Mouse (Mus musculus): ENCODE measurements around the gene Klf8. TPM values are rescaled to one million over a fixed set of nuclear protein-coding genes. Genes with fewer than 3 reads are reported as not detected.
"Not testable (repeated sequence)": the region's sequence is repeated elsewhere in the genome, so short reads cannot be mapped to it uniquely, and the experiment has no call there.

Gene Klf8
- 2.4 and 3.1 TPM in 2 replicates for polyA plus RNA-seq (2016; fragmentation: Nextera tagmentation; extraction: Ambion mirVana)

DNA sequence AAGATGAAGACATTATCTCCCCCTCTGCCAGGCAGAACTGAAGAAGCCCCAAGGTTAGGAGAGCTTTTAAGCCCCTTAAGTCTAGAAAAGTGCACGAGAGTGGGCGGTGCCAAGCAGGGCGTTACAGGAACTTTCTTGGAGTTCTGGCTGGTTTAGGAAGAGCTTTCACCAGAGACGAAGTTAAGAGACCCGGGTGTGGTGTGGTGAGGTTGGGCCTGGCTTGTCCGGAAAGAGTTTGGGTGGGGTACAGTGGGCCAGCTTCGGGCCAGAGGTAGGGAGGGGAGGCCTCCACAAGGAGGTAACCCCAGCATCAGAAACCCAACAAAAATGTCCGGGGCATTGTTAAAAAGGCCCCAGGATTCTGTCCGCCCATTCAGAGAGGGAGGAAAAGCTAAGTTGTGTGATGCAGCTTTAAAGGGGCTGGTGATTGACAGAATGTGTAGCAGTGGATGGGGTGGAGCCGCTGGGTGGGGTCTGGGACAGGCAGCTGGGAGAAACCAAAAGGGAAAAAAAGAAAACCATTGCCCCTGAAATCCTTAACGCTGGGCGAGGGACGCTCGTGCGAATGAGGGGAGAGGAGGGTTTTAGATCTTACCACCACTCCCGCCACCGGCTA, at the start of gene Klf8:
TSS of gene Klf8 (plus strand) at position 163 of the 616 bp plus-strand sequence.
- ATAC-seq (ENCODE audit: insufficient number of reproducible peaks, insufficient read depth, low FRiP score, low TSS enrichment) = peak; percentile 72
- Histone ChIP-seq H3K4me2 (replicated peaks) (peak within 1 kb of the TSS; percentile 48), H3K27ac (no peak within 1 kb of the TSS), H3K9me3 (no peaks in the 10 kb centered on the region), H3K36me3 (no peaks in the 10 kb centered on the region), H3K4me3 (peak within 1 kb of the TSS; percentile 51), H3K4me1 (no peaks in the 10 kb centered on the region), H3K27me3 (peaks cover 7% of the 10 kb centered on the region; the same call in 1 of the 2 replicates), H3K9ac (peak within 1 kb of the TSS; percentile 40)
- 22% methylated on average over 16 of the region's 17 CpGs for WGBS

DNA sequence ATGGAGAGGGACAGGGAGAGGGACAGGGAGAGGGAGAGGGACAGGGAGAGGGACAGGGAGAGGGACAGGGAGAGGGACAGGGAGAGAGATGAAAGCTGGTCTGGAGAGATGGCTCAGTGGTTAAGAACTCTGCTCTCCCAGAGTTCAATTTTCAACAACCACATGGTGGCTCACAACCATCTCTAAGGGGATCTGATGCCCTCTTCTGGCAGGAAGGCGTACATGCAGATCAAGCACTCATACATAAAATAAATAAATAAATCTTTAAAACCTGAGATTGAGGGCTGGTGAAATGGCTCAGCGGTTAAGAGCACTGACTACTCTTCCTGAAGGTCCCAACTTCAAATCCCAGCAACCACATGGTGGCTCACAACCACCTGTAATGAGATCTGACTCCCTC, 38.1 kb upstream of the Klf8 start:
- WGBS = 68% methylated on average over 2 of the region's 2 CpGs
- not testable (repeated sequence) for H3K9me3 ChIP-seq; ATAC-seq (ENCODE audit: insufficient number of reproducible peaks, insufficient read depth, low FRiP score, low TSS enrichment); H3K4me3 ChIP-seq; H3K9ac ChIP-seq; H3K36me3 ChIP-seq; H3K4me2 ChIP-seq (replicated peaks); H3K4me1 ChIP-seq; H3K27ac ChIP-seq; H3K27me3 ChIP-seq

DNA sequence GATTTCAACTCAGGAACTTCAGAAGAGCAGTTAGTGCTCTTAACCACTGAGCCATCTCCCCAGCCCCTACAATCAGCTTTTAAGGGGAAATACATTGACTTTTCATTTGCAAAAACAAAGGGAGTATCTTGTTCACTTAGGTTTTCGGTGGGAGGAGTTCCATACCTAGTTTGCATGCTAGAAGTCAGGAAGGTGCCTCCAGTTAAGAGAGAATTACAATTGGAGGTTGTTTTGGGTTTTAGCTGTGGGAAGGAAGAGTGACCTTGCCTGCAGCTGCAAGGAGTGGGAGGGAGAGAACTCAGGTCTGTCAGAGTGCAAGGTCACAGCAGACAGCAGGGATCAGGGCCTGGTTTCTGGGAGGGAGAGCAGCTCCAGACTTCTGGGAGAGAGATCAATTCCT, 26.2 kb upstream of the Klf8 start:
- WGBS = 67% methylated on average over 1 of the region's 1 CpGs
- ATAC-seq (ENCODE audit: insufficient number of reproducible peaks, insufficient read depth, low FRiP score, low TSS enrichment) = no peak

DNA sequence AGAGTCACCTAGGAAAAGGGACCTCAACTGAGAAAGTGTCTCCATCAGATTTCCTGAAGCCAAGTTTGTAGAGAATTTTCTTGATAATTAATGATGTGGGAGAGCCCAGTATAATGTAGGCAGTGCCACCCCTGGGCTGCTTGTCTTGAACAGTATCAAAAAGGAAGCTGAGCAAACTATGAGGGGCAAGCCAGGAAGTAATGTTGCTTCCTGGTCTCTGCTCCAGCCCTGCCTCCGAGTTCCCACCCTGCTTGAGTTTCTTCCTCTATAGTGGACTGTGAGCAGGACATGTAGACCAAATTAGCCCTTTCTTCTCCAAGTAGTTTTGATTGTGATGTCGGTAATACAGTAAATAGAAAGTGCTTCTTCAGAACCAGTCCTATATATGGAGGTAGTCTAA, 6.0 kb upstream of the Klf8 start:
- Histone ChIP-seq H3K9ac (no peak overlapping the region), H3K27me3 (no peaks in the 10 kb centered on the region), H3K36me3 (no peaks in the 10 kb centered on the region), H3K27ac (no peak overlapping the region), H3K4me1 (no peaks in the 10 kb centered on the region), H3K4me3 (no peak overlapping the region), H3K4me2 (replicated peaks) (no peak overlapping the region), H3K9me3 (no peaks in the 10 kb centered on the region)
- ATAC-seq (ENCODE audit: insufficient number of reproducible peaks, insufficient read depth, low FRiP score, low TSS enrichment) = no peak
- 59% methylated on average over 2 of the region's 2 CpGs for WGBS

More for the DNA sequence above, 26.2 kb upstream of the Klf8 start:
- no peak overlapping the region for H3K4me3 ChIP-seq
- no peaks in the 10 kb centered on the region for H3K9me3 ChIP-seq
- no peak overlapping the region for H3K9ac ChIP-seq
- no peaks in the 10 kb centered on the region for H3K4me1 ChIP-seq
- H3K27me3 ChIP-seq = no peaks in the 10 kb centered on the region
- H3K4me2 ChIP-seq (replicated peaks) = no peak overlapping the region
- H3K27ac ChIP-seq = no peak overlapping the region
- no peaks in the 10 kb centered on the region for H3K36me3 ChIP-seq

DNA sequence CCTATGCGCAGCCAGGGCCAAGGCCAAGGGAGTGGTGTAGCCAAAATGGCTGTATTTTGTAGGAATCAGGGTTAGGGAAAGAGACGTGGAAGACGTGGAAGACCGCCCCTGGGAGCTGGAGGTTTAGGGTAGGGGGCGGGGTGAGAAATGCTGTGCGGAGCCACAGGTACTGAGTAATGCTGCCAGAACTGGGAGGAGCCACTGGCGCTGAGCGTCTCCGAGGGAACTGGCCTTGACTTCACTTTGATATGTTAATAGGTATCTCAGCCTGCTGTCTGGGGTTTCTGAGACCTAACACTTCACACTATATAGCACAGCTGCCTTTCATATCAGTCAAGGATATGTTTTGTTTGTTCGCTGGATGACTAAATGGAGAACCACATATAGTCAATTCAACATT, 4.0 kb upstream of the Klf8 start:
- Histone ChIP-seq H3K4me2 (replicated peaks) (peak overlapping the region; percentile 15; the same call in 1 of the 2 replicates), H3K4me1 (no peaks in the 10 kb centered on the region), H3K27me3 (peaks cover 7% of the 10 kb centered on the region; the same call in 1 of the 2 replicates), H3K36me3 (no peaks in the 10 kb centered on the region), H3K9ac (no peak overlapping the region), H3K4me3 (no peak overlapping the region), H3K9me3 (no peaks in the 10 kb centered on the region), H3K27ac (no peak overlapping the region)
- no peak for ATAC-seq (ENCODE audit: insufficient number of reproducible peaks, insufficient read depth, low FRiP score, low TSS enrichment)
- 21% methylated on average over 10 of the region's 10 CpGs for WGBS

DNA sequence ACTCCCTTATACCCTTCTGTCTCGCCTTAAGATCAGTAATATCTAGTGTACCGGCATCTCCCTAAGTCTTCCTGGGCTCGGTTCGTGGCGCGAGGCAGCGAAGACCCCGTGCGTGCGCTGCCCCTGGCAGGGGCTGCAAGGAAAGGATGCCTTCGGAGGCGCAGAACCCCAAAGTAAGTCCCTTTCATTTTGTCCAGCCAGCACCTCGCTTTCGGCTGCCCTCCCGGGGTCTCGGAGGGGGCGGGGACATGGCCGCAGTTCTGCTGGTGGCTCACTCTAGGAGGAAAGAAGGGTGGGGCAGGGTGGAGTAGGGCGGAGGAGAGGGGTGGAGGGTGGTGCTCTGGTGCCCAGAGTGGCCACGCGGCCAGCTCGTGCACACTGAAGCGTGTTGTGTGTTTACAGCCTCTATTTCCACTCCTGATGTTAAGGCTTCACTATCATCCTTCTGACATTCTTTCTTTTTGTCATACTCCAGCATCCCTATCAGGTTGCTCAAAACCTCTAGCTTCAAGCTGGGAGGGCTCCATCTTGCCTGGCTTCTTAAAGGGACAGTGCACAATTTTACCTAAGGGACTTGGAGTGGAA, 746 bp downstream of the Klf8 start:
- Histone ChIP-seq H3K36me3 (no peaks in the 10 kb centered on the region), H3K27ac (no peak overlapping the region), H3K4me1 (no peaks in the 10 kb centered on the region), H3K27me3 (peaks cover 7% of the 10 kb centered on the region; the same call in 1 of the 2 replicates), H3K4me3 (peak overlapping the region; percentile 51), H3K9ac (peak overlapping the region; percentile 40), H3K4me2 (replicated peaks) (peak overlapping the region; percentile 48), H3K9me3 (no peaks in the 10 kb centered on the region)
- ATAC-seq (ENCODE audit: insufficient number of reproducible peaks, insufficient read depth, low FRiP score, low TSS enrichment) = peak; percentile 72; the same call in 1 of the 2 replicates
- whole genome bisulfite sequencing = 14% methylated on average over 23 of the region's 23 CpGs

DNA sequence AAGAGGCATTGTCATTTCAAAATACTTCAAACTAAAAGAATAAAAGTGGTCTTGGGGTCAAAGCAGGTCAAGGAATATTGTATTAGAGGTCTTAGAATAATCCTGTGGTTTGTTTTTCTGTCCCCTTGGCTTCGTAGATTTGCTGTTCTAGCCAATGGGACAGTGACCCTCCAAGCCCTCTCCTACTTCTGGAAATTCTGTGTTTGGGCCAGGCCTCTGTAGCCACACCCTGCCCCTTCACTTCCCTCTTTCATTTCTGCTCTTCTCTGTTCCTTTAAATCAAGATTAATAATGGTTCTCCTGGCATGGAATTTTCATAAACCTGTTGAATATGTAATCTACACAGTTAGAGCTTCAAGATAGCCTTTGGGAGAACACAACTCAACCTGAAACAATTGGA, 17.0 kb downstream of the Klf8 start:
- ATAC-seq (ENCODE audit: insufficient number of reproducible peaks, insufficient read depth, low FRiP score, low TSS enrichment) = no peak
- Histone ChIP-seq H3K36me3 (no peaks in the 10 kb centered on the region), H3K4me2 (replicated peaks) (no peak overlapping the region), H3K27ac (no peak overlapping the region), H3K9ac (no peak overlapping the region), H3K27me3 (no peaks in the 10 kb centered on the region), H3K4me3 (no peak overlapping the region), H3K9me3 (no peaks in the 10 kb centered on the region), H3K4me1 (no peaks in the 10 kb centered on the region)
- 25% methylated on average over 1 of the region's 1 CpGs for WGBS

DNA sequence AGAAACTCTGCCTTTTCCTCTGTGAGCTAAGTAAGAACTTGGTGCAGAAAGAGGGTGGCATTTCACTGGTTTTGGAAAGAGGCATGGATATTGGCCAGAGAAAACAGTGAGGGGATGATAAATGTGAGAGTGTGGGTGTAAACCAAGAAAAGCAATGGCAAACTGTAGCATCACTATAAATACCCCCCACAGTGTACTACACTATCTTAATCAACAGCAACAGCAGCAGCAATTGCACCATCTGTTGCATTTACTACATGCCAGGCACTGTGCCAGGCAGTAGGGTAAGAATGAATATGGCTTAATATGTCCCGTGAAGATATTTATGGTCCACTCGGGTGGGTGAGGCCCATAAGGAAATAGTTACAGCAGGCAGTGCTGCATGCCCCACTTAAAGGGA, 18.2 kb downstream of the Klf8 start:
- Histone ChIP-seq H3K9ac (no peak overlapping the region), H3K4me1 (no peaks in the 10 kb centered on the region), H3K36me3 (no peaks in the 10 kb centered on the region), H3K27ac (no peak overlapping the region), H3K27me3 (no peaks in the 10 kb centered on the region), H3K9me3 (no peaks in the 10 kb centered on the region), H3K4me2 (replicated peaks) (no peak overlapping the region), H3K4me3 (no peak overlapping the region)
- no peak for ATAC-seq (ENCODE audit: insufficient number of reproducible peaks, insufficient read depth, low FRiP score, low TSS enrichment)
- WGBS = 74% methylated on average over 2 of the region's 2 CpGs

DNA sequence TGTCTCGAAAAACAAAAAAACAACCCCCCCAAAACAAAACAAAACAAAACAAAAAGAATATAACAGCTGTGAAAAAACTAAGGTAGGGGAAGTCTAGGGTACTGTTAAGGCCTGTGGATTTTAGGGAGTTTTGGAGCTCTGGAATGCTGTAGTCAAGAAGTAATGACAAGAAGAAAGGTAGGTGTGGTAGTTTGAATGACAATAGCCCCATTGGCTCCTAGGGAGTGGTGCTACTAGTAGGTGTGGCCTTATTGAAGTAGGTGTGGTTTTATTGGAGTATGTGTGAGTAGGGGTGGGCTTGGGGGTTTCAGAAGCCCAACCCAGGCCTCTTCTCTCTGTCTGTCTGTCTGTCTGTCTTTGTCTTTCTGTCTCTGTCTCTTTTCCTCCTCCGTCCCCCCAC, 44.9 kb downstream of the Klf8 start:
- no peak overlapping the region for H3K4me2 ChIP-seq (replicated peaks)
- 74% methylated on average over 2 of the region's 2 CpGs for WGBS
- no peaks in the 10 kb centered on the region for H3K36me3 ChIP-seq
- H3K9me3 ChIP-seq = no peaks in the 10 kb centered on the region
- no peaks in the 10 kb centered on the region for H3K4me1 ChIP-seq
- no peaks in the 10 kb centered on the region for H3K27me3 ChIP-seq
- H3K9ac ChIP-seq = no peak overlapping the region
- no peak overlapping the region for H3K4me3 ChIP-seq
- no peak for ATAC-seq (ENCODE audit: insufficient number of reproducible peaks, insufficient read depth, low FRiP score, low TSS enrichment)
- no peak overlapping the region for H3K27ac ChIP-seq

DNA sequence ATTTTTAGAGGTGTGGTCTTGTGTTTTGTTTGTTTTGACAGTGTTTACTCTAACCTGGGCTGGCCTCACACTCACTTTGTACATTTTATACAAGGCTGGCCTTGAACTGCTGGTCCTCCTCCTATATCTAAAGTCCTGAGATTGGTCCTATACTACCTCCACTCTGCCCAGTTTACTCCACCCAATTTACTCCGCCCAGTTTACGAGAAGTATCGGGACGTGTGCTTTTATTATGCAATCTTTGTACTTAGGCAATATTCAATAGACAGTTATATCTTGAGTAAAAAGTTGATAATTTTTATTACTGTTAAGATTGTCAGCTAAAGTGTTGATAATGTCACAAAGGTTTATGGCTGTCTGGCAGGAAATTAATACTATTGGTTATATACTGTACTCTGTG, 74.1 kb downstream of the Klf8 start:
- H3K9ac ChIP-seq = no peak overlapping the region
- H3K4me2 ChIP-seq (replicated peaks) = no peak overlapping the region
- 90% methylated on average over 4 of the region's 4 CpGs for WGBS
- no peaks in the 10 kb centered on the region for H3K36me3 ChIP-seq
- H3K4me1 ChIP-seq = no peaks in the 10 kb centered on the region
- no peak for ATAC-seq (ENCODE audit: insufficient number of reproducible peaks, insufficient read depth, low FRiP score, low TSS enrichment)
- H3K27ac ChIP-seq = no peak overlapping the region
- no peaks in the 10 kb centered on the region for H3K27me3 ChIP-seq
- H3K9me3 ChIP-seq = no peaks in the 10 kb centered on the region
- no peak overlapping the region for H3K4me3 ChIP-seq

DNA sequence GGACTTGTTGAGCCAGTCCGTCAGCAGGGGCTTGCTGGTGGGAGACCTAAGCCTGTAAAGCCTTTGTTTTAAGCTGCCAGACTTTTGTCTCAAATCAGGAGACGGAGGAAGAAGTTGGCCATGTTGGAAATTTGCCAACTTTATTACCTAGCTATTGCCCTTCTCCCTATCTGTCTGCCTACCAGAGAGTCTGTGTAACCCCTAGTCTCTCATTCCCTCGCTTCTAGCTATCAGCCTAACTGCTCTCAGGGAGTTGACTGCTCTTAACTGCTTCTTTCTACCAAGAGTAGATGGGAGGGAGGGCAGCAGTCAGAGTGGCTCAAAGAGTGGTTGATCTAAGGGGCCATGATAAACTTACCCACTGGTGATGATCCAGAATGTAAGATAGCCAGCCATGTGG, 85.8 kb downstream of the Klf8 start:
- Histone ChIP-seq H3K9ac (no peak overlapping the region), H3K27me3 (no peaks in the 10 kb centered on the region), H3K4me2 (replicated peaks) (no peak overlapping the region), H3K4me3 (no peak overlapping the region), H3K4me1 (no peaks in the 10 kb centered on the region), H3K9me3 (no peaks in the 10 kb centered on the region), H3K36me3 (no peaks in the 10 kb centered on the region), H3K27ac (no peak overlapping the region)
- WGBS = 73% methylated on average over 3 of the region's 3 CpGs
- no peak for ATAC-seq (ENCODE audit: insufficient number of reproducible peaks, insufficient read depth, low FRiP score, low TSS enrichment)

DNA sequence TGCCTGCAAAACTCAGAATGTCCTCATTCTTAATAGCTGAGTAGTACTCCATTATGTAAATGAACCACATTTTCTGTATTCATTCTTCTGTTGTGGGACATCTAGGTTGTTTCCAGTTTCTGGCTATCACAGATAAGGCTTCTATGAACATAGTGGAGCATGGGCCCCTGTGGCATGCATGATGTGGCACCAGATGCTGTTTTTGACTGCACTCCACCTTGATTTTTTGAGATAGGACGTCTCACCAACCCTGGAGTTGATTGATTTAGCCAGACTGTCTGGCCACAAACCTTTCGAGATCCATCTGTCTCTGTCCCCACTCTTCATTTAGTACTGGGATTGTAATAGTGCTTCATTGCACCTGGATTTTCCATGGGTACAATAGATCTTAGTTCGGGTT, 96.9 kb downstream of the Klf8 start:
- not testable (repeated sequence) for H3K9ac ChIP-seq; H3K36me3 ChIP-seq; H3K4me1 ChIP-seq; H3K27me3 ChIP-seq; ATAC-seq (ENCODE audit: insufficient number of reproducible peaks, insufficient read depth, low FRiP score, low TSS enrichment); H3K4me2 ChIP-seq (replicated peaks); H3K9me3 ChIP-seq; H3K4me3 ChIP-seq; H3K27ac ChIP-seq
- 85% methylated on average over 3 of the region's 3 CpGs for WGBS
